Comparison of ENCODE assay signal across 19 mouse cellular contexts in genomic region chr6:133171286-133171685, GRCm38 (mm10).
DNase-seq lines count a peak whose midpoint lies in the region; ATAC-seq and TF ChIP-seq lines count a peak whose summit lies in the region.
"Had no signal": no experiment of that assay in that cellular context is flagged by ENCODE, and none has a peak within 500 bp of the region (broad histone marks: within the 10 kb centered on the region; RNA-seq: fewer than 3 reads in every experiment).

No protein-coding gene starts in this region.

- no peak for ATAC-seq in hindbrain, embryonic 11.5 days (ENCODE audit: low FRiP score)
- no peak for ATAC-seq in hindbrain, embryonic 13.5 days (ENCODE audit: low FRiP score)
- no peak for ATAC-seq in lung, postnatal 0 days
- ATAC-seq: CD4-positive, CD25-positive, alpha-beta regulatory T cell, adult 4 months had no signal

- no peak overlapping the region for H3K4me3 ChIP-seq in hindbrain, embryonic 11.5 days (ENCODE audit: low read depth, low read length)
- H3K4me3 ChIP-seq in hindbrain, embryonic 13.5 days = no peak overlapping the region
- H3K4me3 ChIP-seq in lung, postnatal 0 days (ENCODE audit: low read depth, low read length) = no peak overlapping the region
- H3K4me3 ChIP-seq in MEL (ENCODE audit: control insufficient read depth in 1 of 2, insufficient read depth in 1 of 2, low read depth in 2 of 2, low read length in 2 of 2) = no peak overlapping the region
- H3K4me3 ChIP-seq: embryonic facial prominence, embryonic 12.5 days; hindbrain, embryonic 10.5 days; limb, embryonic 15.5 days; midbrain, embryonic 10.5 days had no signal

- WGBS in hindbrain, embryonic 11.5 days = 70% methylated on average over 2 of the region's 2 CpGs
- WGBS in hindbrain, embryonic 13.5 days = 54% methylated on average over 2 of the region's 2 CpGs
- WGBS in lung, postnatal 0 days = 46% methylated on average over 2 of the region's 2 CpGs

- TF ChIP-seq CTCF in lung, postnatal 0 days (IDR thresholded peaks at IDR 0.05) = peak; percentile 22
- TF ChIP-seq CTCF in MEL (IDR thresholded peaks at IDR 0.05 in 2 of 3, conservative IDR thresholded peaks at IDR 0.05 in 1 of 3; ENCODE audit: control insufficient read depth in 1 of 3, insufficient read depth in 1 of 3, low read depth in 2 of 3, low read length in 3 of 3, poor library complexity in 1 of 3, severe bottlenecking in 1 of 3) = peak in 1 of 3 experiments; percentile 24; a peak in 1 of 6 replicates

- TF ChIP-seq EP300 in lung, postnatal 0 days (IDR thresholded peaks at IDR 0.05) = no peak
- TF ChIP-seq EP300 in MEL (IDR thresholded peaks at IDR 0.05; ENCODE audit: low read depth in 1 of 2, low read length in 2 of 2) = no peak

- H3K27me3 ChIP-seq in hindbrain, embryonic 11.5 days (ENCODE audit: control insufficient read depth, insufficient read depth, low read length) = no peaks in the 10 kb centered on the region
- H3K27me3 ChIP-seq in hindbrain, embryonic 13.5 days = no peaks in the 10 kb centered on the region
- no peaks in the 10 kb centered on the region for H3K27me3 ChIP-seq in lung, postnatal 0 days (replicated peaks; ENCODE audit: insufficient read depth, low read length)
- no peaks in the 10 kb centered on the region for H3K27me3 ChIP-seq in MEL (ENCODE audit: control insufficient read depth in 1 of 2, insufficient read depth in 2 of 2, low read length in 2 of 2)
- H3K27me3 ChIP-seq: embryonic facial prominence, embryonic 12.5 days; limb, embryonic 15.5 days had no signal

- no peaks in the 10 kb centered on the region for H3K36me3 ChIP-seq in hindbrain, embryonic 11.5 days (ENCODE audit: control insufficient read depth, insufficient read depth, low read length)
- H3K36me3 ChIP-seq in hindbrain, embryonic 13.5 days = no peaks in the 10 kb centered on the region
- no peaks in the 10 kb centered on the region for H3K36me3 ChIP-seq in lung, postnatal 0 days (ENCODE audit: insufficient read depth, low read length)
- no peaks in the 10 kb centered on the region for H3K36me3 ChIP-seq in MEL (ENCODE audit: control insufficient read depth in 1 of 2, insufficient read depth in 2 of 2, low read length in 2 of 2)
- H3K36me3 ChIP-seq: embryonic facial prominence, embryonic 12.5 days; hindbrain, embryonic 10.5 days; limb, embryonic 15.5 days; midbrain, embryonic 10.5 days had no signal

- DNase-seq in hindbrain, embryonic 11.5 days (ENCODE audit: low spot score) = peak; percentile 1
- no peak for DNase-seq in lung, postnatal 0 days (ENCODE audit: low spot score)
- no peak for DNase-seq in lung, postnatal 4 days
- peak; percentile 17 for DNase-seq in MEL (ENCODE audit: low read depth, low spot score)
- peak; percentile 5 for DNase-seq in embryo, embryonic 11 days
- no peak for DNase-seq in cerebellum, adult 18-20 months
- DNase-seq in adrenal gland, adult (ENCODE audit: inconsistent age in 2 of 2, low spot score in 1 of 2) = no peak
- DNase-seq: adrenal gland, adult 8-10 months; cerebellum, adult 9-10 months; kidney, adult 9 months; right cerebral cortex, adult 18-20 months; spleen, adult 18-20 months; thymus, postnatal 25 days had no signal

- no peaks in the 10 kb centered on the region for H3K4me1 ChIP-seq in hindbrain, embryonic 11.5 days (replicated peaks; ENCODE audit: control insufficient read depth, insufficient read depth, low read length)
- no peaks in the 10 kb centered on the region for H3K4me1 ChIP-seq in hindbrain, embryonic 13.5 days (replicated peaks)
- no peaks in the 10 kb centered on the region for H3K4me1 ChIP-seq in lung, postnatal 0 days (ENCODE audit: insufficient read depth, low read depth, low read length)
- H3K4me1 ChIP-seq in MEL (ENCODE audit: control insufficient read depth in 1 of 2, insufficient read depth in 2 of 2, low read length in 2 of 2) = no peaks in the 10 kb centered on the region
- H3K4me1 ChIP-seq: embryonic facial prominence, embryonic 12.5 days; hindbrain, embryonic 10.5 days; limb, embryonic 15.5 days; midbrain, embryonic 10.5 days had no signal

- TF ChIP-seq POLR2A in MEL (IDR thresholded peaks at IDR 0.05; ENCODE audit: control insufficient read depth in 1 of 2, insufficient read depth in 1 of 2, low read depth in 1 of 2, low read length in 2 of 2, poor library complexity in 1 of 2) = no peak

- no peaks in the 10 kb centered on the region for H3K9me3 ChIP-seq in hindbrain, embryonic 11.5 days (ENCODE audit: control insufficient read depth, low read length)
- no peaks in the 10 kb centered on the region for H3K9me3 ChIP-seq in hindbrain, embryonic 13.5 days
- H3K9me3 ChIP-seq in lung, postnatal 0 days (ENCODE audit: low read length) = no peaks in the 10 kb centered on the region
- no peaks in the 10 kb centered on the region for H3K9me3 ChIP-seq in MEL (replicated peaks; ENCODE audit: insufficient read depth, low read length)
- H3K9me3 ChIP-seq: embryonic facial prominence, embryonic 12.5 days; hindbrain, embryonic 10.5 days; limb, embryonic 15.5 days; midbrain, embryonic 10.5 days had no signal

- H3K27ac ChIP-seq in hindbrain, embryonic 11.5 days (ENCODE audit: low read depth, low read length) = no peak overlapping the region
- no peak overlapping the region for H3K27ac ChIP-seq in hindbrain, embryonic 13.5 days
- H3K27ac ChIP-seq in lung, postnatal 0 days (ENCODE audit: low read length) = no peak overlapping the region
- H3K27ac ChIP-seq in MEL (ENCODE audit: control insufficient read depth, low read depth, low read length) = no peak overlapping the region
- H3K27ac ChIP-seq: embryonic facial prominence, embryonic 12.5 days; hindbrain, embryonic 10.5 days; limb, embryonic 15.5 days; midbrain, embryonic 10.5 days had no signal

- peak; percentile 1 for TF ChIP-seq RAD21 in MEL (IDR thresholded peaks at IDR 0.05; ENCODE audit: low read depth, low read length)

- H3K4me2 ChIP-seq in hindbrain, embryonic 11.5 days (replicated peaks; ENCODE audit: low read depth, low read length) = no peak overlapping the region
- no peak overlapping the region for H3K4me2 ChIP-seq in hindbrain, embryonic 13.5 days
- H3K4me2 ChIP-seq in lung, postnatal 0 days (replicated peaks; ENCODE audit: low read depth, low read length) = no peak overlapping the region
- H3K4me2 ChIP-seq: embryonic facial prominence, embryonic 12.5 days; limb, embryonic 15.5 days had no signal

- H3K79me2 ChIP-seq in MEL (ENCODE audit: control insufficient read depth, insufficient read depth, low read length, poor library complexity) = no peaks in the 10 kb centered on the region

- H3K9ac ChIP-seq in hindbrain, embryonic 11.5 days (ENCODE audit: low read depth, low read length) = no peak overlapping the region
- no peak overlapping the region for H3K9ac ChIP-seq in hindbrain, embryonic 13.5 days
- no peak overlapping the region for H3K9ac ChIP-seq in lung, postnatal 0 days (replicated peaks; ENCODE audit: low read depth)
- no peak overlapping the region for H3K9ac ChIP-seq in MEL (ENCODE audit: control insufficient read depth, low read depth, low read length, poor library complexity, severe bottlenecking)
- H3K9ac ChIP-seq: embryonic facial prominence, embryonic 12.5 days; limb, embryonic 15.5 days had no signal

TF ChIP-seq in MEL, 35 proteins besides CTCF, POLR2A, EP300 and RAD21:
- TF ChIP-seq MYB (IDR thresholded peaks at IDR 0.05; ENCODE audit: low read depth, low read length) (no peak), ZMIZ1 (IDR thresholded peaks at IDR 0.05; ENCODE audit: low read depth, low read length) (no peak), TBP (IDR thresholded peaks at IDR 0.05; ENCODE audit: low read depth, low read length) (no peak), JUND (IDR thresholded peaks at IDR 0.05; ENCODE audit: low read depth, low read length) (no peak), MYC (IDR thresholded peaks at IDR 0.05; ENCODE audit: low read depth, low read length) (no peak), POLR2AphosphoS5 (IDR thresholded peaks at IDR 0.05; ENCODE audit: borderline replicate concordance, low read depth, low read length) (no peak), RCOR1 (IDR thresholded peaks at IDR 0.05; ENCODE audit: low read depth, low read length) (no peak), POLR2AphosphoS2 (IDR thresholded peaks at IDR 0.05; ENCODE audit: low read length) (no peak), E2F4 (IDR thresholded peaks at IDR 0.05; ENCODE audit: borderline replicate concordance, low read depth, low read length) (no peak), USF1 (IDR thresholded peaks at IDR 0.05; ENCODE audit: low read depth, low read length) (no peak), BHLHE40 (IDR thresholded peaks at IDR 0.05; ENCODE audit: borderline replicate concordance, low read depth, low read length) (no peak), NRF1 (IDR thresholded peaks at IDR 0.05; ENCODE audit: insufficient read depth, low read depth, low read length, poor library complexity, severe bottlenecking) (no peak), ZNF384 (IDR thresholded peaks at IDR 0.05; ENCODE audit: low read depth, low read length) (no peak)

Comparison
In these comparisons a context has a peak if more than half of its experiments do, and no peak if none do; other contexts are left out.
1. DNase-seq: peak in hindbrain, embryonic 11.5 days (single experiment), MEL (single experiment) and embryo, embryonic 11 days (single experiment); none in lung, postnatal 0 days (single experiment), lung, postnatal 4 days (0 of 2), cerebellum, adult 18-20 months (0 of 2) and adrenal gland, adult (0 of 2).